Mouse (Mus musculus) mouse embryonic stem cell (cell line): ENCODE measurements at regions not wholly inside any gene's neighbourhood (a gene's known extent, or its start where the extent isn't known, plus 50 kb on each side); places are given as distances from the start of the nearest gene placed in this dataset.
"Not testable (repeated sequence)": the region's sequence is repeated elsewhere in the genome, so short reads cannot be mapped to it uniquely, and the experiment has no call there.

ENCODE experiments used
- in situ Hi-C, 2 experiments: fragments of 300-500 bp; cut with MboI; formaldehyde crosslinking; loops; 1 replicate in 1 of 2; 3 replicates in 1 of 2; pipeline ENCODE4 v1.14.3; 2019 to 2020; ENCODE audit warnings: low sequenced_read_pairs in 2 of 2, low pct_unique_long_range_greater_than_20kb in 1 of 2, mixed read lengths in 1 of 2; ENCODE audit not compliant: unreplicated experiment in 1 of 2

GRCm38 (mm10) chr6:22538254-22538653 is 182.2 kb upstream of the Fam3c start:
- in situ Hi-C loops: no loop called here

GRCm38 (mm10) chr6:22524384-22524783 is 168.3 kb upstream of the Fam3c start:
- in situ Hi-C loops: no loop called here

DNA sequence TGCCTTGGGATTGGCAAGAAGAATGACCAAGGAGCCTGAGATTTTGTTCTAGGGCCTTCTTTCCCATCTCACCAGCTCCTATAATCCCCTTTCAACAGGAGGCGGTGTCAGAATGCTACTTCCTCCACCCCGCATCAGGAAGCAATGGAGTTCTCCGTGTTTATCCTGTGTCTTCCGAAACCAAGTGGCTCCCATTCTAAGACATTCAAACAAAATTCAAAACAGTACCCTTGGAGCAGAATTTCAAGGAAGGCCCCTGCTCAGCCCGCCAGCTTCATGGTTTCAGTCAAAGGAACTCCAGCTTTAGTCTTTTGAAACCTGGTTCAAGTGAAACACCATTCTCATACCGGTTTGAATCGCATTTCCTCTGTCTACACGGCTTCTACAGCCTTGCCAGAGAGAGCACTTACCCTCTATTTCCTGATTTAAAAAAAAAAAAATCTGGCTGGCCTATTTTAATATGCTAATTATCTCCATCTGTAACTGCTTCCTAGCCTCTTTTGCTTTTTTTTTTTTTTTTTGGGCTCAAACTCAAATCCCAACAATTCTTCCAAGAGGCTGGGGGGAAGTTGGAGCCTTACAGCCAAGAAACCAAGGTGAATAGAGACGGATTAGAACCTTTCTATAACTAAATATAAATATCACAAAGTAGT is 167.7 kb upstream of the Fam3c start:
- in situ Hi-C loops: no loop called here

GRCm38 (mm10) chr6:22506871-22507270 is 150.8 kb upstream of the Fam3c start:
- in situ Hi-C loops: no loop called here

DNA sequence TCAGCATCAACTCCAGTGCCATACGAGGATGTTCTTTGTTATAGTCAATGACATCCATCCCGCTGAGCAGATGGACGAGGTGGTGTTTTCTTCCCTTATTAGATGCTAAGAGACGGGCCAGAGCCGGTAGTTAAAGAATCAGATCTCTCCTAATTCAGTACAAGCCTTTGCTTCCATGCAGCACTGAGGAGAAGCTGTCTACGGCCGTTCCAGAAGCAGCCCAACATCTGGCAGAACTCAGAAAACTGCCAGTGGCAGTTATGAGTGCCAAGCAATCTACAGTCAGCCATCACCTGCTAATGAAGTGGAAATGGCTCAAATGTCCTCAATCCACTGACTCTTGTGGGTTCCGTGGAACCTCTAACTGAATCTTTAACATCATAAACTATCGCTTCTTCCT is 141.3 kb upstream of the Fam3c start:
- in situ Hi-C loops: loop anchor here (25.0 kb wide), 1 partner anchor 385 kb away; no protein-coding TSS in a partner anchor

DNA sequence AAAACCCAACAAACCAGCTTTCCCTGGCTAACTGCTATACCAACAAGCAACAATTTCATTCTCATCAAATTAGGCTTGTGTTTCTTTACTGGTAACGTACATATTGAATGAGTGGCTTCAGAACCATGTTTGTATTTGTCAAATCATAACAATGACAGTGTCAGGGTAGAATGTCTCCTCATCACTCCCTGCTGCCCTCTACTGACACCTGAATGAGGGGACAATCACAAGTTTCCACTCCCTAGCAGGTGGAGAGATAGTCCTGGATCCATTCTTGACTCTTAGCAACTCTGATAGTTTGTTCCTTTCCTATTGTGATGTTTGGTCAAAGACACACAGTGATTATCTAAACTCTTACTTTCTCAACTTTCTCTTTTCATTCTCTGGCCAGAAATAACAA is 140.4 kb upstream of the Fam3c start:
- in situ Hi-C loops: loop anchor here (25.0 kb wide), 1 partner anchor 384 kb away; no protein-coding TSS in a partner anchor

- in situ Hi-C loops: loop anchor here (25.0 kb wide), 1 partner anchor 381 kb away; no protein-coding TSS in a partner anchor
Measured at GRCm38 (mm10) chr6:22493632-22494260, 137.7 kb upstream of the Fam3c start.

DNA sequence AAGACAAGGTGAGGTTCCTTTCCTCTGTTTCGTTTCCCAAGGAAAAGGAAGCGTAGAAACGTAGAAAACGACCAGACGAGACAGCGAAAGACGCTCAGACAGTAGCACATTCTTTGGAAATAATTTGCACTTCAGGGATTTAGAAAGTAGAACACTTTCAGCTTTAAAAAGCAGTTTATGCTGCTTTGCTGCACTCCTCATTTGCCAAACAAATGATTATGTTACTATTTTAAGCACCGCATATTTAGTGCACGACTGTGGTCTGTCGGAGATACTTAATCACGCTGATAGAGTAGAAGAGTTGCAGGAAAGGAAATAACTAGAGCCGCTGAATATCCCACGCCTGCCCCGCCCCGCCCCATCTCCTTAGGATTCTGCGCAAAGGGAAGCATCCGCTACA is 136.9 kb upstream of the Fam3c start:
- in situ Hi-C loops: loop anchor here (25.0 kb wide), 1 partner anchor 381 kb away; no protein-coding TSS in a partner anchor

- in situ Hi-C loops: loop anchor here (25.0 kb wide), 1 partner anchor 378 kb away; no protein-coding TSS in a partner anchor
Measured at GRCm38 (mm10) chr6:22490762-22491161, 134.7 kb upstream of the Fam3c start.

GRCm38 (mm10) chr6:22487467-22487866 is 131.4 kb upstream of the Fam3c start:
- in situ Hi-C loops: loop anchor here (25.0 kb wide), 1 partner anchor 375 kb away; no protein-coding TSS in a partner anchor

DNA sequence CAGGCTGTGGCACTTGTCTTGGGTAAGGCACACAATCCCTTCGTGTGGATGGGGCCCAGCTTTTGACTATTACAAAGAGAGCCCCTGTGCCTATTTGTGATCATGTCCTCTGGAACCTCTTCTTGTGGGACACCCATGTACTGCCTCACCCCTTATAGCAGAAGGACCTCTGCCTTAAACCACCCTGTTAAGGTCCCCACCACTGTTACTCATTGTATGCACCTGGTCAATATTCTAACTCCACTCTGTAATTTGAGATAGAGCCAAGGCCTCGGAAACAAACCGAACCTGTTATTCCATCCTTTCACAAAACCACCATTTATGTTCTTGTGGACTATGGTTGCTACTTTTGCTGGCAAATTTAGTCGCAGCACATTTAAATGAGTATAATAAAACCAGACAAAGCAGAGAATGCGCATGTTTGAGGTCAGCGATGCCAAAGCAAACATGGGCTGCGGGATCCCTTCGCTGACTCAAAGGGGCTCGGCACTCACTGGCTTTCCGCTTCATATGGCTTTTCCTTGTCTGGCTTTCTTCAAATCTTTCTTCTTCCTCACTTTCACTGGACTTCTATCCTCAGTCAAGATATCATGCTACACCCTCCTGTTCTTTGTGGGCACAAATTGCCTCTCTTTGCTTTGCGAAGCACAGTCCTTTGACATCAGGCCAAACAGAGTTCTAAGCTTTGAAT is 129.9 kb upstream of the Fam3c start:
- in situ Hi-C loops: loop anchor here (25.0 kb wide), 1 partner anchor 374 kb away; no protein-coding TSS in a partner anchor

GRCm38 (mm10) chr6:22482257-22482656 is 126.2 kb upstream of the Fam3c start:
- in situ Hi-C loops: loop anchor here (25.0 kb wide), 1 partner anchor 370 kb away; no protein-coding TSS in a partner anchor

GRCm38 (mm10) chr6:22474604-22475003 is 118.6 kb upstream of the Fam3c start:
- in situ Hi-C loops: loop anchor here (25.0 kb wide), 1 partner anchor 362 kb away; no protein-coding TSS in a partner anchor

- in situ Hi-C loops: no loop called here
Measured at GRCm38 (mm10) chr6:22474011-22474410, 118.0 kb upstream of the Fam3c start.

- in situ Hi-C loops: not testable (repeated sequence)
Measured at GRCm38 (mm10) chr6:22472400-22472799, 116.4 kb upstream of the Fam3c start.

- in situ Hi-C loops: no loop called here
Measured at GRCm38 (mm10) chr6:22467334-22467993, 111.4 kb upstream of the Fam3c start.

GRCm38 (mm10) chr6:22465926-22466325 is 109.9 kb upstream of the Fam3c start:
- in situ Hi-C loops: no loop called here

- in situ Hi-C loops: no loop called here
Measured at GRCm38 (mm10) chr6:22459440-22460016, 103.5 kb upstream of the Fam3c start.
